Mouse (Mus musculus) C2C12 (cell line): Measurements from ENCODE around the gene Leng8. TPM values are rescaled to one million over a fixed set of nuclear protein-coding genes. Genes with fewer than 3 reads are reported as not detected.
"Not testable (repeated sequence)": the region's sequence is repeated elsewhere in the genome, so short reads cannot be mapped to it uniquely, and the experiment has no call there.

Experiments
- H3K27me3 ChIP-seq: one replicate; pipeline ENCODE4 v1.6.1; 2011; ENCODE audit not compliant: control insufficient read depth, insufficient read depth, insufficient read length
- H3K36me3 ChIP-seq: one replicate; pipeline ENCODE4 v1.6.1; 2011; ENCODE audit not compliant: control insufficient read depth, insufficient read depth
- H3K4me3 ChIP-seq: one replicate; pipeline ENCODE4 v1.5.1; 2011; ENCODE audit warnings: mild to moderate bottlenecking, control low read depth; ENCODE audit not compliant: poor library complexity, insufficient read depth, severe bottlenecking
- H3K79me2 ChIP-seq: one replicate; pipeline ENCODE4 v1.6.1; 2011; ENCODE audit not compliant: control insufficient read depth, insufficient read depth
- H3K79me3 ChIP-seq: one replicate; pipeline ENCODE4 v1.6.1; 2011; ENCODE audit warnings: low read depth, control low read depth
- H3ac ChIP-seq: one replicate; pipeline ENCODE3; 2011; ENCODE audit warnings: low read depth; ENCODE audit not compliant: control insufficient read depth, insufficient read length
- CEBPB ChIP-seq: IDR thresholded peaks from one replicate; pipeline ENCODE4 v1.6.1; 2011; ENCODE audit warnings: low read depth, mild to moderate bottlenecking, control low read depth, moderate library complexity
- CTCF ChIP-seq: IDR thresholded peaks from one replicate; pipeline ENCODE4 v1.5.1; 2011; ENCODE audit not compliant: control insufficient read depth, insufficient read depth, insufficient read length
- FOSL1 ChIP-seq: IDR thresholded peaks from one replicate; pipeline ENCODE4 v1.8.0; 2011; ENCODE audit warnings: mild to moderate bottlenecking, low read length; ENCODE audit not compliant: poor library complexity, insufficient read depth, severe bottlenecking
- MAX ChIP-seq: IDR thresholded peaks from one replicate; pipeline ENCODE4 v1.6.1; 2011; ENCODE audit warnings: mild to moderate bottlenecking, control low read depth
- MYOD1 ChIP-seq: IDR thresholded peaks from one replicate; pipeline ENCODE4 v1.6.1; 2011; ENCODE audit warnings: low read depth; ENCODE audit not compliant: control insufficient read depth, insufficient read length
- MYOG ChIP-seq: IDR thresholded peaks from one replicate; pipeline ENCODE4 v1.6.1; 2011; ENCODE audit not compliant: control insufficient read depth, insufficient read length; ENCODE audit errors: extremely low read depth
- USF1 ChIP-seq: IDR thresholded peaks from one replicate; pipeline ENCODE4 v1.6.1; 2011; ENCODE audit warnings: low read depth, mild to moderate bottlenecking, control low read depth, moderate library complexity
- polyA plus RNA-seq: library from polyadenylated mRNA; unstranded; fragments of >200 nt; fragmentation: generic; extraction: Trizol; gene quantifications from one replicate; pipeline ENCODE4 v1.2.1, GENCODE M21; 2012; ENCODE audit warnings: missing spikeins

The Leng8 gene
- polyA plus RNA-seq, 1 experiment: 17.9 TPM

GRCm38 (mm10) chr7:4150811-4151221, 14.0 kb downstream of the Leng8 start:
- Histone ChIP-seq H3K79me3 (no peaks in the 10 kb centered on the region), H3K27me3 (no peaks in the 10 kb centered on the region), H3K4me3 (no peak overlapping the region), H3K79me2 (no peaks in the 10 kb centered on the region), H3ac (no peak overlapping the region), H3K36me3 (peaks cover 16% of the 10 kb centered on the region)
- no peak for TF ChIP-seq CEBPB
- no peak for TF ChIP-seq MAX
- no peak for TF ChIP-seq MYOD1
- TF ChIP-seq FOSL1: no peak
- no peak for TF ChIP-seq CTCF
- TF ChIP-seq MYOG: no peak

- Histone ChIP-seq H3K36me3 (peaks cover 16% of the 10 kb centered on the region), H3K4me3 (no peak overlapping the region), H3K79me3 (no peaks in the 10 kb centered on the region), H3ac (no peak overlapping the region), H3K79me2 (no peaks in the 10 kb centered on the region), H3K27me3 (no peaks in the 10 kb centered on the region)
- TF ChIP-seq MAX (no peak), CEBPB (no peak)
These were observed 14.4 kb downstream of the Leng8 start for GRCm38 (mm10) chr7:4151241-4151640.

DNA sequence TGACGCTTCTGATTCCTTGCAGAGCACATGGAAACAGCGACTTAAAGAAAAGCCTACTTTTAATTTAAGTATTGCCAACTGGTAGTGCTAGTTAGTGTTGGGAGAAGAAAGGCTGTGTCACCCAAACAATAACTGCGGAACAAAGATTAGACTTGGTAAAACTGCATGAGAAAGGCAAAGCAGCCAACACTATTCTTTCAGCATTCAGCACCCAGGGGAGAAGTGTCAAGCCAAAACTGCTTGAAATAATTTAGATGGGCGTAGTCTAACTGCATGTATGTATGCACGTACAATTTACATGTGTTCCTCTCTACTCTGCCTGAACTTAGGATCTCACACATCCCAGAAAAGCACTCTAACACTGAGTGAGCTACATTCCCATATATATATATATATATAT, 17.5 kb downstream of the Leng8 start:
- no peak for TF ChIP-seq CEBPB
- TF ChIP-seq USF1: no peak
- TF ChIP-seq MAX: no peak
- TF ChIP-seq FOSL1: no peak
- TF ChIP-seq MYOD1: no peak
- no peak for TF ChIP-seq MYOG
- TF ChIP-seq CTCF: no peak

GRCm38 (mm10) chr7:4154976-4155375, 18.1 kb downstream of the Leng8 start:
- no peak for TF ChIP-seq USF1
- no peak for TF ChIP-seq CEBPB
- TF ChIP-seq FOSL1: no peak
- no peak for TF ChIP-seq MAX
- TF ChIP-seq MYOD1: no peak
- no peak for TF ChIP-seq CTCF
- TF ChIP-seq MYOG: no peak

More for the DNA sequence above, 17.5 kb downstream of the Leng8 start:
- Histone ChIP-seq H3K27me3 (no peaks in the 10 kb centered on the region), H3K79me2 (no peaks in the 10 kb centered on the region), H3K36me3 (no peaks in the 10 kb centered on the region), H3ac (no peak overlapping the region), H3K79me3 (no peaks in the 10 kb centered on the region), H3K4me3 (no peak overlapping the region)

GRCm38 (mm10) chr7:4161596-4161995, 24.8 kb downstream of the Leng8 start:
- not testable (repeated sequence) for H3K27me3 ChIP-seq, H3K79me3 ChIP-seq, H3ac ChIP-seq, H3K36me3 ChIP-seq, H3K4me3 ChIP-seq, H3K79me2 ChIP-seq

More at GRCm38 (mm10) chr7:4154976-4155375, 18.1 kb downstream of the Leng8 start:
- Histone ChIP-seq H3K79me3 (no peaks in the 10 kb centered on the region), H3K36me3 (no peaks in the 10 kb centered on the region), H3K79me2 (no peaks in the 10 kb centered on the region), H3K27me3 (no peaks in the 10 kb centered on the region), H3ac (no peak overlapping the region), H3K4me3 (no peak overlapping the region)

GRCm38 (mm10) chr7:4163571-4164072, 26.8 kb downstream of the Leng8 start:
- peak overlapping the region; percentile 27 for H3ac ChIP-seq
- H3K4me3 ChIP-seq: peak overlapping the region; percentile 36
- no peaks in the 10 kb centered on the region for H3K79me2 ChIP-seq
- H3K79me3 ChIP-seq: no peaks in the 10 kb centered on the region
- no peak for TF ChIP-seq FOSL1
- TF ChIP-seq MAX: no peak
- TF ChIP-seq CEBPB: no peak
- no peak for TF ChIP-seq MYOD1
- no peak for TF ChIP-seq USF1
- no peak for TF ChIP-seq MYOG
- TF ChIP-seq CTCF: no peak
- no peaks in the 10 kb centered on the region for H3K27me3 ChIP-seq
- H3K36me3 ChIP-seq: no peaks in the 10 kb centered on the region
